Mouse (Mus musculus): ENCODE measurements around the gene Carmil1.

- no peak for TF ChIP-seq CTCF (IDR thresholded peaks at IDR 0.05)
- TF ChIP-seq POLR2A (IDR thresholded peaks at IDR 0.05; ENCODE audit: insufficient read depth, low read depth, low read length), result no peak
- no peak for TF ChIP-seq EP300 (IDR thresholded peaks at IDR 0.05; ENCODE audit: insufficient read depth, low read depth, low read length)
Measured at GRCm38 (mm10) chr13:24202314-24202713, 78.3 kb downstream of the Carmil1 start.
